Mouse (Mus musculus): ENCODE measurements around the gene Olfr539.

GRCm38 (mm10) chr7:140659630-140660029, at the start of gene Olfr539:
- no peak for TF ChIP-seq POLR2A (IDR thresholded peaks at IDR 0.05; ENCODE audit: borderline replicate concordance, insufficient read depth, low read length)
- no peak for TF ChIP-seq CTCF (IDR thresholded peaks at IDR 0.05; ENCODE audit: borderline replicate concordance, insufficient read depth, low read depth, low read length)
